Mouse (Mus musculus): ENCODE results near the gene Mien1.

DNA sequence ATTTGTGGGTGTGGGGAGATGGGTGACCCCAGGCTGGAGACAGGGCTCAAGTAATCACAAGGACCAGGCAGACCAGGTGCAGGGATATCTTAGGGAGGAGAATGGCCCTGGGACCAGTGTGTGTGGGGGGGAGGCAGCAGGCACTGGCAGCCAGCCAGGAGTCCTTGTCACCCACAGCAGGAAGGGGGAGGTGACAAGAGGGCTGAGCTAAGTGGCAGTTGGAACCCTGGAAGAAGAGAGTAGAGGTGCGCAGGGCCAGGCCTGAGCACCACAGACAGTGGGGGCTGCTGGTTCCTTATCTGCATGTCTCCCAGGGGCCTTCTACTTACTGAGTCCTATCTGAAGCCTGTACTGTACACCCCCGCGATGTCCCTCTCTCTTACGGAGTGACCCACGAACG is 45.5 kb downstream of the Mien1 start:
- TF ChIP-seq GATA1 (IDR thresholded peaks at IDR 0.05; ENCODE audit: borderline replicate concordance, low read length) (no peak), FLI1 (IDR thresholded peaks at IDR 0.05; ENCODE audit: low read length) (no peak)
